Mouse (Mus musculus): ENCODE results near the gene Cyp4f37.

DNA sequence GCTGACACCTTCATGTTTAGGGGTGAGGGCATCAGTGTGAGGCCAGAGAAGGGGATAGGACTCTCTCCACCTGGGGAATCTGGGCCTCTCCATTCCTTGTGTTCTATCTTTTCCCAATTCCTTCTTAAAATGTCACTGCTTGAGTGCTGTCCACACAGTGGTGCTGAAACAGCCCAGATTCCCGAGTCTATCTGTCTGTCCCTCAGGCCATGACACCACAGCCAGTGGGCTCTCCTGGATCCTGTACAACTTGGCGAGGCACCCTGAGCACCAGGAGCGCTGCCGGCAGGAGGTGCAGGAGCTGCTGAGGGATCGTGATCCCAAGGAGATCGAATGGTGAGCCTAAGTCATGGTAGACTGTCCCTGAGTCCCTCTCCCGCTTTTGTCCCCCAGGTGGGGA is 52.9 kb downstream of the Cyp4f37 start:
- TF ChIP-seq CTCF (IDR thresholded peaks at IDR 0.05; ENCODE audit: low read depth, low read length), result no peak
- TF ChIP-seq POLR2A (IDR thresholded peaks at IDR 0.05; ENCODE audit: extremely low read depth, insufficient read depth, low read length), result no peak
